Mouse (Mus musculus) embryo, embryonic 11.5 days (tissue): ENCODE measurements around the gene Cadps2.

Source experiments
- DNase-seq: peaks from one replicate; pipeline ENCODE4 v3.0.0-alpha.2; 2012; ENCODE audit warnings: low read depth, low spot score

The Cadps2 gene

GRCm38 (mm10) chr6:23361842-23362451 lies 477.3 kb downstream of the Cadps2 start:
- no peak for DNase-seq

GRCm38 (mm10) chr6:23360596-23360995 lies 478.6 kb downstream of the Cadps2 start:
- no peak for DNase-seq

GRCm38 (mm10) chr6:23356141-23356540 lies 483.1 kb downstream of the Cadps2 start:
- no peak for DNase-seq

- no peak for DNase-seq
Observed at GRCm38 (mm10) chr6:23353480-23353879, 485.7 kb downstream of the Cadps2 start.

GRCm38 (mm10) chr6:23337411-23338063 lies 501.7 kb downstream of the Cadps2 start:
- no peak for DNase-seq

- DNase-seq, result no peak
Observed at GRCm38 (mm10) chr6:23314945-23315344, 524.3 kb downstream of the Cadps2 start.

- DNase-seq, result no peak
Observed at GRCm38 (mm10) chr6:23314291-23314690, 524.9 kb downstream of the Cadps2 start.

GRCm38 (mm10) chr6:23306046-23306445 lies 533.2 kb downstream of the Cadps2 start:
- no peak for DNase-seq

- no peak for DNase-seq
Observed at GRCm38 (mm10) chr6:23298596-23298995, 540.6 kb downstream of the Cadps2 start.

GRCm38 (mm10) chr6:23294685-23295084 lies 544.5 kb downstream of the Cadps2 start:
- DNase-seq, result no peak

GRCm38 (mm10) chr6:23288752-23289151 lies 550.5 kb downstream of the Cadps2 start:
- DNase-seq, result no peak

- DNase-seq, result no peak
Observed at GRCm38 (mm10) chr6:23281514-23281820, 557.8 kb downstream of the Cadps2 start.

GRCm38 (mm10) chr6:23280811-23281513 lies 558.3 kb downstream of the Cadps2 start:
- DNase-seq, result no peak

- DNase-seq, result no peak
Observed at GRCm38 (mm10) chr6:23273483-23273882, 565.7 kb downstream of the Cadps2 start.

GRCm38 (mm10) chr6:23272979-23273378 lies 566.2 kb downstream of the Cadps2 start:
- DNase-seq, result no peak

- DNase-seq, result no peak
Observed at GRCm38 (mm10) chr6:23272542-23272941, 566.7 kb downstream of the Cadps2 start.

- DNase-seq, result no peak
Observed at GRCm38 (mm10) chr6:23260738-23261050, 578.5 kb downstream of the Cadps2 start.

GRCm38 (mm10) chr6:23260016-23260737 lies 579.0 kb downstream of the Cadps2 start:
- no peak for DNase-seq

- no peak for DNase-seq
Observed at GRCm38 (mm10) chr6:23257981-23258380, 581.2 kb downstream of the Cadps2 start.

GRCm38 (mm10) chr6:23255161-23255560 lies 584.1 kb downstream of the Cadps2 start:
- DNase-seq, result no peak

- DNase-seq, result no peak
Observed at GRCm38 (mm10) chr6:23254644-23255043, 584.6 kb downstream of the Cadps2 start.
